Mouse (Mus musculus): ENCODE measurements around the gene Lrrc8d. TPM values are rescaled to one million over a fixed set of nuclear protein-coding genes. Genes with fewer than 3 reads are reported as not detected.

Lrrc8d gene
- total and polyA plus RNA-seq, 2 experiments from 2014 or later = 16.8 to 37.2 TPM

- peaks cover 15% of the 10 kb centered on the region for H3K9me3 ChIP-seq (ENCODE audit: low read length)
- H3K4me3 ChIP-seq (ENCODE audit: low read depth, low read length) = no peak overlapping the region
- 81% methylated on average over 11 of the region's 11 CpGs for WGBS
- H3K4me1 ChIP-seq (ENCODE audit: insufficient read depth) = no peaks in the 10 kb centered on the region
- TF ChIP-seq CTCF (IDR thresholded peaks at IDR 0.05; ENCODE audit: low read depth) = no peak
- H3K9ac ChIP-seq = no peak overlapping the region
- no peaks in the 10 kb centered on the region for H3K27me3 ChIP-seq (ENCODE audit: insufficient read depth, low read length)
- DNase-seq (no peak), ATAC-seq (no peak)
- H3K4me2 ChIP-seq (ENCODE audit: low read depth) = no peak overlapping the region
- H3K36me3 ChIP-seq (ENCODE audit: insufficient read depth) = peaks cover 25% of the 10 kb centered on the region
- no peak overlapping the region for H3K27ac ChIP-seq (ENCODE audit: low read depth, low read length)
These were observed 109.3 kb downstream of the Lrrc8d start for GRCm38 (mm10) chr5:105809056-105809455.

GRCm38 (mm10) chr5:105813036-105813435 is 113.3 kb downstream of the Lrrc8d start:
- H3K9ac ChIP-seq = no peak overlapping the region
- no peaks in the 10 kb centered on the region for H3K27me3 ChIP-seq (ENCODE audit: insufficient read depth, low read length)
- peaks cover 28% of the 10 kb centered on the region for H3K36me3 ChIP-seq (ENCODE audit: insufficient read depth)
- 97% methylated on average over 14 of the region's 14 CpGs for WGBS
- no peak overlapping the region for H3K27ac ChIP-seq (ENCODE audit: low read depth, low read length)
- no peak overlapping the region for H3K4me3 ChIP-seq (ENCODE audit: low read depth, low read length)
- ATAC-seq = no peak
- TF ChIP-seq CTCF (IDR thresholded peaks at IDR 0.05; ENCODE audit: low read depth) = no peak
- no peak overlapping the region for H3K4me2 ChIP-seq (ENCODE audit: low read depth)
- H3K4me1 ChIP-seq (ENCODE audit: insufficient read depth) = no peaks in the 10 kb centered on the region
- H3K9me3 ChIP-seq (ENCODE audit: low read length) = peaks cover 15% of the 10 kb centered on the region
- no peak for DNase-seq

- TF ChIP-seq CTCF (IDR thresholded peaks at IDR 0.05; ENCODE audit: low read depth) = no peak
- Histone ChIP-seq H3K9me3 (ENCODE audit: low read length) (peaks cover 15% of the 10 kb centered on the region), H3K4me1 (ENCODE audit: insufficient read depth) (no peaks in the 10 kb centered on the region), H3K4me2 (ENCODE audit: low read depth) (no peak overlapping the region), H3K27ac (ENCODE audit: low read depth, low read length) (no peak overlapping the region), H3K36me3 (ENCODE audit: insufficient read depth) (peaks cover 28% of the 10 kb centered on the region), H3K27me3 (ENCODE audit: insufficient read depth, low read length) (no peaks in the 10 kb centered on the region), H3K4me3 (ENCODE audit: low read depth, low read length) (no peak overlapping the region), H3K9ac (no peak overlapping the region)
- no peak for DNase-seq
- ATAC-seq = no peak
- 92% methylated on average over 10 of the region's 10 CpGs for WGBS
These were observed 114.2 kb downstream of the Lrrc8d start for GRCm38 (mm10) chr5:105813974-105814373.

- no peaks in the 10 kb centered on the region for H3K4me1 ChIP-seq (ENCODE audit: insufficient read depth)
- WGBS = 90% methylated on average over 14 of the region's 14 CpGs
- H3K27me3 ChIP-seq (ENCODE audit: insufficient read depth, low read length) = no peaks in the 10 kb centered on the region
- H3K36me3 ChIP-seq (ENCODE audit: insufficient read depth) = peaks cover 28% of the 10 kb centered on the region
- no peak overlapping the region for H3K9ac ChIP-seq
- no peak for DNase-seq
- no peak for ATAC-seq
- TF ChIP-seq CTCF (IDR thresholded peaks at IDR 0.05; ENCODE audit: low read depth) = no peak
- H3K4me3 ChIP-seq (ENCODE audit: low read depth, low read length) = no peak overlapping the region
- H3K27ac ChIP-seq (ENCODE audit: low read depth, low read length) = no peak overlapping the region
- peaks cover 15% of the 10 kb centered on the region for H3K9me3 ChIP-seq (ENCODE audit: low read length)
- H3K4me2 ChIP-seq (ENCODE audit: low read depth) = no peak overlapping the region
These were observed 116.3 kb downstream of the Lrrc8d start for GRCm38 (mm10) chr5:105816118-105816517.

GRCm38 (mm10) chr5:105817248-105817976 is 117.6 kb downstream of the Lrrc8d start:
- H3K4me1 ChIP-seq (ENCODE audit: insufficient read depth) = no peaks in the 10 kb centered on the region
- no peak for TF ChIP-seq CTCF (IDR thresholded peaks at IDR 0.05; ENCODE audit: low read depth)
- ATAC-seq = peak; percentile 21; the same call in 1 of the 2 replicates
- peaks cover 19% of the 10 kb centered on the region for H3K36me3 ChIP-seq (ENCODE audit: insufficient read depth)
- peak; percentile 48 for DNase-seq
- H3K27me3 ChIP-seq (ENCODE audit: insufficient read depth, low read length) = no peaks in the 10 kb centered on the region
- H3K9me3 ChIP-seq (ENCODE audit: low read length) = peaks cover 10% of the 10 kb centered on the region
- H3K4me2 ChIP-seq (ENCODE audit: low read depth) = no peak overlapping the region
- H3K9ac ChIP-seq = no peak overlapping the region
- WGBS = 48% methylated on average over 9 of the region's 9 CpGs
- no peak overlapping the region for H3K4me3 ChIP-seq (ENCODE audit: low read depth, low read length)
- no peak overlapping the region for H3K27ac ChIP-seq (ENCODE audit: low read depth, low read length)

GRCm38 (mm10) chr5:105818411-105818810 is 118.6 kb downstream of the Lrrc8d start:
- ATAC-seq (no peak), DNase-seq (no peak)
- H3K9me3 ChIP-seq (ENCODE audit: low read length) = 0 out of 2 replicates have a peak, but pooled peaks cover 1% of the 10 kb centered on the region
- H3K4me2 ChIP-seq (ENCODE audit: low read depth) = no peak overlapping the region
- H3K4me1 ChIP-seq (ENCODE audit: insufficient read depth) = peaks cover 7% of the 10 kb centered on the region; the same call in 1 of the 2 replicates
- H3K27me3 ChIP-seq (ENCODE audit: insufficient read depth, low read length) = no peaks in the 10 kb centered on the region
- 21% methylated on average over 5 of the region's 5 CpGs for WGBS
- no peak for TF ChIP-seq CTCF (IDR thresholded peaks at IDR 0.05; ENCODE audit: low read depth)
- no peak overlapping the region for H3K4me3 ChIP-seq (ENCODE audit: low read depth, low read length)
- H3K36me3 ChIP-seq (ENCODE audit: insufficient read depth) = peaks cover 9% of the 10 kb centered on the region
- no peak overlapping the region for H3K27ac ChIP-seq (ENCODE audit: low read depth, low read length)
- H3K9ac ChIP-seq = no peak overlapping the region

GRCm38 (mm10) chr5:105821390-105821789 is 121.6 kb downstream of the Lrrc8d start:
- Histone ChIP-seq H3K27me3 (ENCODE audit: insufficient read depth, low read length) (no peaks in the 10 kb centered on the region), H3K4me1 (ENCODE audit: insufficient read depth) (peaks cover 7% of the 10 kb centered on the region; the same call in 1 of the 2 replicates), H3K4me3 (ENCODE audit: low read depth, low read length) (no peak overlapping the region), H3K36me3 (ENCODE audit: insufficient read depth) (no peaks in the 10 kb centered on the region), H3K9ac (no peak overlapping the region), H3K27ac (ENCODE audit: low read depth, low read length) (no peak overlapping the region), H3K4me2 (ENCODE audit: low read depth) (no peak overlapping the region), H3K9me3 (ENCODE audit: low read length) (no peaks in the 10 kb centered on the region)
- ATAC-seq (no peak), DNase-seq (no peak)
- TF ChIP-seq CTCF (IDR thresholded peaks at IDR 0.05; ENCODE audit: low read depth) = no peak
- 90% methylated on average over 6 of the region's 6 CpGs for WGBS
